Mouse (Mus musculus) CD8-positive naive resting alpha-beta T cell, adult 2 months (primary cell): Measurements from ENCODE around the gene Mif.
"Not testable (repeated sequence)": the region's sequence is repeated elsewhere in the genome, so short reads cannot be mapped to it uniquely, and the experiment has no call there.

ENCODE experiments used
- DNase-seq, 2 experiments: peaks; one replicate each; pipeline ENCODE4 v3.0.0; 2022; ENCODE audit warnings: low read depth in 2 of 2, low spot score in 2 of 2

The Mif gene

DNA sequence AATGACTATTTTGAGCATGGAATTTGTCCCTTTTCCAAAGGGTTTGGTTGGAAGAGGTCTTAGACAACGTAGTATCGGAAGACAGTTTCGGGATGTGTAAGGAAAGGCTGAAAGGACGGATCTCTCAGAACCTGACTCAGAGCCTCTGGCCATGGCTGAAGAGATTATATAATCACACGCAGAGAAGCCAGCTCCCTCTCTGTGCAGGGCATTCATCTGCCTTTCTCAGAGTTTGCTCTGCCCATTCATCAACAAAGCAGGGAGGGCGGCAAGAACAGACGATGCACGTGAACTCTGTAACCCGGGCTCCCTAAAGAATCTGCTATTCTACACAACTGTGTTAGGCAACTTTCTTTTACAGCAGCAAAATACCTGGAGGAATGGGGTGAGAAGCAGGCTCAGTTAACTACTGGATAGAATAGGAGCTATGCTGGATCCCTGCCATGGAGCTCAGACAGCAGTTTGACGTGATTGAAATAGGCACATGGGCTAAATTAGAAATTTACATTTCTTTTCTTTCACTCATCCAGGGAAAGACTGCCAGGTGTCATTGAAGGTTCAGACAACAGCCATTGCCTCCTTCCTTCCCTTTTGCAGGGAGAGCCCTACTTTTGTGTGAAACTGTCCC is 13.6 kb upstream of the Mif start:
- DNase-seq = no peak

DNA sequence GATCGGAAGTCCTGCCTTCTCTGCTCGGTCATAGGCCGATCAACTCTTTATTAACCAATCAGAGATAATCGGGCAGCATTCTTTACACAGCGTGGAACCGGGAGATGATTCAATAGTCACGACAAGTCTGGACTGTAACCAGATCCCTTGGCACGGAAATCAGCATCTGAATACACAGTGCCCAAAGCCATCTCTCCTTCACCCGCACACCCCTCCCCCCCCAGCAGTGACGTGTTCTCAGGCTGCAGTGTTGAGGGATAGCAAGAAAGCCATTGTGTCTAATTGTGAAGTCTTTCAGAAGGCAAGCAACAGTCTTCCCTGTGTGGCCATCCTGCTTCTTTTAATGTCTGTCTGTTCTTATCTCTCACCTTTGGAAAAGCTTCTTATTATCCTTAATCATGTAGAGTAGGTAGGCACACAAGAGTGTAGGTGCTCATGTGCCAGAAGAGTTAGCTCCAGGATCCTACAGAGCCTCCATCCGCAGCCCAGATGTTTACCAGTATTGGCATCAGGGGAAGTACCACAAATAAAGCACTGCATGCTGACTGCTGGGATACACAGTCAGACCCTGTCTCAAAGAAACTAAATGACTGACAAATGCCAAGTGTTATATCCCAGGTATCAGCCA is 13.0 kb upstream of the Mif start:
- no peak for DNase-seq

DNA sequence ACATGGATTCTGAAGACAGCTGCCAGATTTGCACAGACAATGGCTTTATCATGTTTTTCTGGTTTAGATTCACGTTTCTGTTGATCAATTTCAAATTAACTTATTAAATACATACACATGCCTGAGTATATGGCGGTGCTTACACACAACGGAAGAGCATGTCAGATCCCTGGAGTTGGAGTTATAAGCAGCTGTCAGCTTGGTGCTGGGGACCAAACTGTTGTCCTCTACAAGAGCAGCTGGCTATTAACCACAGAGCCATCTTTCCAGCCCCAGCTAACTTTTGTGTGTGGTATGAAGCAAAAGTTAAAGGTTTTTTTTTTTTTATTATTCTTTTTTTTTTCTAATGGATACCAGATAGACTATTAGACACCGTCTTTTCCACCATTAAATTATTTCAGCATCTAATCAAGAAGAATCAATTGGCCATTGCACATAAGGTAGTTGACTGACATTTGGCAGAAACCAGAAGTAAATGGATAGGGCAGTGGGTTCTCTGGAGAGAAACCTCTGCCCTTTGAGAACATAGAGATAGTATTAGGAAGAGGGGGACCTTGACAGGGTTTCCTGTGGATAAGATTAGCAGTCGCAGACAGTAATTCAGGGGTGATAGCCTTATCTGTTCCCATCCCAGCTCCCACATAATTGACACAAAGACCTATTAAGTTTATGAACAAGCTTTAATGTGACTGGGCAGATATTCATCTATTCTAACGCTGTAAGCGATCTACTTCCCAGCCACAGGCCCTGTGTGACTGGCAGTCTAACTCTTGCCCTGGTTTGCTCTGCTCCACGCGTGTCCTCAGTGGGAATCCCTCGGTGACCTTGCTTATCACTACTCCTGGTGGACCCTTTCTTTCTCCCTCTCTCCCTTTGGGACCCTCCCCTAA is 12.2 kb upstream of the Mif start:
- no peak for DNase-seq

DNA sequence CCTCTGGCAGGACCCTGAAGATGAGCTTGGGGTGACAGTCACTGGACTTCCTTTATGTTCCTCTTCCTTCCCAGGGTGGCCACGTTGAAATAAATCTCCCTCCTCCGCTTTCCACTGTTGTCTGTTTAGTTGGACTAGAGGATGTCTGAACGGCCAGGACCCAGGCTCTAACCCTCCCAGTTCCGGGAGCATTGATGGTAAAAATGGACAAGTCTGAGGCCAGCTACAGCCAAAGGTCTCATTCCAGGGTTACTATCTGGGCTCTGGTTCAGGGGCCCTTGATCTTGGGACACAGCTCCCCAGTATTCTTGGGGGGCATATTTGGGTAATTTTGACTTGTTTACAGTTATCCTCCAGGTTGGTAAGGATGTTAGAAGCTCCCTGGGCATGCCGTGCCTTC is 1.5 kb upstream of the Mif start:
- no peak for DNase-seq

DNA sequence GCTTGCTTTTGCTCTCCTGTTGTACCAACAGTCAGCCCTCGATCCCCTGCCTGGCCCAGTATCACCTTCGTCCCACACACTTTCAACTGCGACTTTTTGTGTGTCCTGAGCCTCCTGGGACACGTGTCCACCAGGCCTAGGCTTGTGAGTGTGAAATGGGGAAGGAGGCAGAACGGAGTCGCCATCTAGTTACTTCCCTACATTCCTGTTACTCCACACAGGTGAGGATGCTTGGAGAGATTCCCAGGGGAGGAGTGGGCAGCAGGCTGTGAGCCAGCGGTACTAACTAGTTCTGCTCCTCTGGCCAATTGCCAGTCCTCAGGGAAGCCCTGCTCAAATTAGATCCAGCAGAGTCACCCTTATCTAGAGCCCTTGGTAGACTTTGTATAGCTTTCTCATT is 706 bp upstream of the Mif start:
- DNase-seq = no peak

DNA sequence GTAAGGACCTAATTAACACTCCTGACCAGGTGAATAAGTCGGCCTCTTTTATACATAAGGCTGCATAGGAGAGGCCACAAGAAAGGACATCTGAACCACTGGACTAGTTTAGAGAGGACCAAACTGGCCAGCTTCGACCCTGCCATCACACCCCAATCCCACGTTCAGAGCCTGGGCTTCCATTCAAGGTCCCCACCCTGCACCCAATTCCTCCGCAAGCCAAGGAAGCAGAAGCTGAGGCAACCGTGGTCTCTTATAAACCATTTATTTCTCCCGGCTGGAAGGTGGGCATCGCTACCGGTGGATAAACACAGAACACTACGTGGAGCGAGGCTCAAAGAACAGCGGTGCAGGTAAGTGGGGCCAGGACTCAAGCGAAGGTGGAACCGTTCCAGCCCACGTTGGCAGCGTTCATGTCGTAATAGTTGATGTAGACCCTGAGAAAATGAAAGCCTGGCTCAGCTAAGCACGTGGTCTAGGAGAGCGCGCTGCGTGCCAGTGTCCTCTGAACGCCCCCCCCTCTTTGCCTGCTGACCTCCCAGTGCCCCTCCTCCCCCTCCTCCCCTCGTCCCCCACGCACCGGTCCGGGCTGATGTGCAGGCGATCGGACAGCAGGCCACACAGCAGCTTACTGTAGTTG is 813 bp downstream of the Mif start:
- no peak for DNase-seq

DNA sequence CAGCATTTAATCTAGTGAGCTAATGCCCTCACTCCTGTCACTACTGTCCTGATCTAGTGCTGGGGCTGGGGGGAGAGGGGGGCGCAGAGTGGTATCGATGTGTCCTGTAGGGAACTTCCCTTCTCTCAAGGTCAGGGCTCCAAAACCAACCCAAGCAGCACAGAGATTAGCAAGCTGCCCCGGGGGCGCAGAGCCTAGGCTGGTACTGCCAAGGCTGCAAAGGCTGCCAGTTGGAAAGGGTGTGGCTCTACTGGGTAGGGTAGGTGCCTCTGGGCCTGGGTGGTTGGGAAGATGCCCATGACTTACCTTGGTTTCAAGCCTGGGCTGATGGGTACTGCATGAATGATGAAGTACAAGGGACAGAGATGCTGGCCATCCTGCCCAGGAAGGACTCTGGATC is 2.4 kb downstream of the Mif start:
- no peak for DNase-seq

DNA sequence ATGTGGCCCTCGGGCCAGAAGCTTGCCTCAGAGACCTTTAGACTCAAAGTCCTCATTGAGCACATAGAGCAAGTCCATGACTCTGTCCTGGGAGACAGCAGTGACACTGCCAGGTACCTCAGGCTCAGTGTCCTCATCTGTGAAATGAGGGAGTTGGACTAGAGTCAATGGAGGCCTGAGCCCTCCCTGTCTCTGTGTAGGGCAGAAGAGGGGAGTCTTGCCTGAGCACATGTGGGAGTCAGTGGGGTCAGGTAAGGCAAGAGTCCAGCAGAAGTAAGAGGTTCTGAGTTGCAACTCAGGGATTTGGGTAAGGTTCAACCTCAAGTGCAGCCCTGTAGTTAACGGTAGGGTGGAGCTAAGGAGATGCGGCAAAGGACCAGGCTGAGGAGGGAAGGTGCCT is 3.1 kb downstream of the Mif start:
- DNase-seq = no peak

DNA sequence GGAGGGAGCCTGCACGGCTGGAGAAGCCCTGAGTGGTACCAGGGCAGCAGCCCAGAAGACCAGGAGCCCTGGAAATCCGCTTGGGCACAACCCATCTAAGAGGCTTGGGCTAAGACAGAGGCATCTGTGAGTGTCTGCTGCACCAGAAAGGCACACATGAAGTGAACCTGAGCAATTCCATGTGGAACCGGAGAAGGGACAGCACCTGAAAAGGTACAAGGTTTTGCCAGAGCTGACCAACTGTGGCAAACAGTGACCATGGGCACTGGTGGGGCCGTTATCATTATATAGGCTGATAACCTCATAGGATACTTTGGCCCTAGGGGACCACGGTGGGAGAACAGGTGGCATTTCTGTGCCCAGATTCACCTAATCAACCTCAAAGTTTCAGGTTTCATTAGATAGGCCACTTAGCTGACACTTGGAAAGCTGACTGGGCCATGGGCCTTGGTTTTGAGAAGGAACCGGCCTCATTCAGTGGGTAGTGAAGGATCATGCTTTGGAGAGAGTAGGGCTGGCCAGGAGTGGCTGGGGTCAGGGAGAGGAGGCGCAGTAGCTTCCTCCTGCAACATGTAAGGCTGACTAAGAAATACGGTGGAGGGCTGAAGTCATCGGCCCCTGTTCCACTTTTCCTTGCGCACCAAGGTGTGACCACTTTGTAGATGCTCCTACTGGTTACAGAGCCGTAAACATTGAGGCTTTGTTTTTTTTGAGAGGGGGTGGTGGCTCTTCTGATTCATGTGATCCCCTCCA is 3.7 kb downstream of the Mif start:
- no peak for DNase-seq

DNA sequence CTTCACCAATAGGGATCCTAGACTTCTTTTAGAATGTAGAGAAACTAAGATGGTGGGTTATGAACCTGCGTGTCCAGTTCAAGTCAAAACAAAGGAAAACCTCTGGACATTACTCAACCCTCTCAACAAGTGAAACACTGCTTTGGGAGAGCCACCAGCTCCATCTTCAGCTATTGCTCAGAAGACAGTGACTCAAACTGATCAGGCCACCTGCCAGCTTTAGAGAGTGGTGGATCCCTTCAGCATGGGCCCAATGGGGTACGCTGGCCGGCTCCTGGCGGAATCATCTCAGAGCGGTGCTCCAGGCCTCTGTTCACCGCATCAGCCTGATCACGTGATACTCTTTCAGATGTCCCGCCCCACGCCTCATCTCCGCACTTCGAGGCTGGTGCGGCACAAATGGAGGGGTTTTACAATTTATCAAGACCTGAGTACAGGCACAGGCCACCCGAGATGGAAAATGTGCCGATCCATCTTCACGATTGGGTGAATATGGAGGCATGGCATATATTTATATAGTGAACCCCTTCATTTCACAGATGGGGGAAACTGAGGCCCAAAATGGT is 4.5 kb downstream of the Mif start:
- no peak for DNase-seq

DNA sequence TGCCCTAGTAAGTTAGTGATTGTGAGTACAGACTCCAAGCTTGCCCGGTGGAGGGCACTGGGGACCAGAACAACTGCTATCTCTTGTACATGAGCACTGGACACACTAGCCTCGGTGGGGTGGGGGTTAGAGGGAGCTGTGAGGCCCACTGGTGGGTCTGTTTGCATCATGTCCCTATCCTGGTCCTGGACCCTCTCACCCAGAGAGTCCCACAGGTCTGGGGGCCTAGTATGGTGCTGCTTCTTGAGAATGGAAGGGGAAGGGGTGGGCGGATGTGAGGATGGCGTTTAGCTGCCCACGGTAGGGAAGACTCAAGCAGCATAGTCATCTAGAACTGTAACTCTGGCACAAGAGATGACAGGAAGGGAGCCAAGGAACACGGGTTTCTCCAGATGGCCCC is 5.2 kb downstream of the Mif start:
- no peak for DNase-seq

DNA sequence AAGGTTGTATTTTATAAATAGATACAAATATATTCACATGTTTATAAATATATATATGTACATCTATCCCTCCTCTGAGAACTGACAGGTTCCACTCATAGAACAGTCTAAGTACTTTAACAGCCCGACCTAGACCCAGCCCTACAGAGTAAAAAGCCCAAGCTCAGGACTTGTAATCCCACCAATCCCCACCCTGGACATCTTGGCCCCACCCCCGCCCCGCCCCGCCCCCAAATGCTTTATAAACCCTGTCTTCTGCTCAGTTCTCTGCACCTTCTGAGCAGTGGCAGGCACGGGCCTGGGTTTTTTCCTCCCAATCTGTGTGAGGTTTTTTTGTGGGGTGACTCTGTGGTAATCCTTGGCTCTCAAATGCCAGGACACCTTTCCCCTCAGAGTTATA is 5.9 kb downstream of the Mif start:
- no peak for DNase-seq

DNA sequence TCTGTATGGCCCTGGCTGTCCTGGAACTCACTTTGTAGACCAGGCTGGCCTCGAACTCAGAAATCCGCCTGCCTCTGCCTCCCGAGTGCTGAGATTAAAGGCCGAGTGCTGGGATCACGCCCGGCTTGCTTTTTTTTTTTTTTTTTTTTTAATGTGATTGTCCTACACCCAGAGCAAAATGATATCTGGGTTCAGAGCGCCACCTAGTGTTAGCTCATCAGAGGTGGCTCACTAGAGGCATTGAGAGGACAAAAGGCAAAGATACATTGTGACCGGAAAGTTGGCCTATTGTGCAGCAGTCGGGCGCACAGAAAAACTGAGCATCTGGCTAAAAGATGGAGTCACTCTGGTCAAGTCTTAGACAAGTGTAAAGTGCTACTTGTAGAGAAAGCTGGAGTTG is 6.6 kb downstream of the Mif start:
- DNase-seq = peak; percentile 79 to 87

DNA sequence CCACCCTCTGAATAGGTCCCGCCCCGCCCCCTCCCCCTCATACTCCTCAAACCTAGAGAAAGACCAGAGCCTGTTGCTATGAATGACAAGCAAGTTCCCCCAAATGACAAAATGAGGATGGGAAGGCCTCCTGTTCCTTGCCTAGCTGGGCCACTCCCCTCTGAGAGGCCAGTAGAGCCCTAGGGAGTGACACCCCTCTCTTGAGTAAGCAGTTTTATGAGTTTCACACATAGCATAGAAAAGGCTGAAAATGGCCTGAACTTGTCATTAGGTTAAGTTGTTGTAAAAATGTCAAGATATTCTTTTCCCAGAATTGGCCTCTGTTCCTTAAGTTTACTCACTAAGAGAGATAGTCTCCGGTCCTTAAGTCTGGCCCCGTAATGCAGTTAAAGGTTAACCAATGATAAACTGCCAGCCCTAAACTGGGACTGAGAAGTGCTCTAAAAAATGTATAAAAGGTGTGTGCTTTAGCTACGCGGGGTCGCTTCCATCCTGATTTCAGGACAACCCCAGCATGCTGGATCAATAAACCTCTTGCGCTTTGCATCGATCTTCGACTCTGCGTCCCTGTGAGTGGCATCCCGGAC is 7.4 kb downstream of the Mif start:
- no peak for DNase-seq

DNA sequence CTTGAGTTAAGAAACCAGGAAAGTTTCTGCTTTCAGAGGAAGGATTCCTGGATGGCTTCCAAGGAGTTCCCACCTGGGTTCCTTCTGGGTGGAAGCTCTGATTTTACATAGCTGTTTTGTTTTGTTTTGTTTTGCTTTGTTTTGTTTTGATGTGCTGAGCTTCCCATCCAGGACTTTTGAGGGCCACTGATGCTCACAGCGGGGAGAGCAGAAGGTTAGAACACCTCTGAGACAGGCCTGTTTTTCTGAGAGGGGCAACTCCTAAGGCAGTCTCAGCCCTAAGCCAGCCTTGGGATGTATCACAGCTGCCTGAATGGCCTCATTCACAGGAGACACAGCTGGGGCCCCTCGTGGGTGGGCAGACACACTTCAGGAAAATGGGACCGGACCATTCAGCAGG is 8.4 kb downstream of the Mif start:
- DNase-seq = no peak

DNA sequence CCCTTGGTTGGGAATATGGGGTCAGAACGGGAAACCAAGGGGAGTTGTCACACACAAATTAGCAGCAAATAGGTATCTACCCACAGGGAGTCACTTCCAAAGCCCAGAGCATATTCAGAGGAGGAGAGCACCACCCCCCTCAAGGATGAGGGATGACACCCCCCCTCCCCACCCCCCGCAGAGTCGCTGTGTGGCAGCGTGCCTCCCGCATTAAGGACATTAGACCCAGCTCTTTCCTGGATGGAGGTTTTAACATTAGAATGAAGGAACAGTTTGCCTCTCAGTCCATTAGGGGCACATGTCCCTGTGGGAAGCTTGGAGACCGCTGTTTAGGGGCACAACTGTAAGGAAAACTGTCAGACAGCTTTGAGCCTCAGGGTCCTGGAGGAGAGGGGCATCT is 9.0 kb downstream of the Mif start:
- DNase-seq = no peak

DNA sequence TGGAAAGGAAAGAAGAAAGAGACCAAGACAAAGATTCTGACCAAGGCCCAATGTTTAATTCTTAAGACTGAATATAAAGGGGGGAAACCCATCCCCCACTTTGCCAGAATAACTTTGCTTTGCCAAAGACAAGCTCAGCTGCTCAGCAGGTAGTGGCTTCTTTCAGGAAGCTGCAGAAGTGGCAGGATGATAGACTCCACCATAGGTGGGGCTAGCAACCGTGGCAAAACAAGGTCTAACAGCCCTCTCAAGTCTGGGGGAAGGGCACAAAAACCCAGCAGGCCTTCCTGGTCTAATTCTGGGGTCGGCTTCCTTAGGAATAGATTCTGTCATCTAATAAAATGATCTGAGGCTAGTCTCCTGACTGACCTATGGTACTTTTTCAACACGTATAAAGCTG is 11.7 kb downstream of the Mif start:
- DNase-seq = peak in 1 of 2 experiments; percentile 28

DNA sequence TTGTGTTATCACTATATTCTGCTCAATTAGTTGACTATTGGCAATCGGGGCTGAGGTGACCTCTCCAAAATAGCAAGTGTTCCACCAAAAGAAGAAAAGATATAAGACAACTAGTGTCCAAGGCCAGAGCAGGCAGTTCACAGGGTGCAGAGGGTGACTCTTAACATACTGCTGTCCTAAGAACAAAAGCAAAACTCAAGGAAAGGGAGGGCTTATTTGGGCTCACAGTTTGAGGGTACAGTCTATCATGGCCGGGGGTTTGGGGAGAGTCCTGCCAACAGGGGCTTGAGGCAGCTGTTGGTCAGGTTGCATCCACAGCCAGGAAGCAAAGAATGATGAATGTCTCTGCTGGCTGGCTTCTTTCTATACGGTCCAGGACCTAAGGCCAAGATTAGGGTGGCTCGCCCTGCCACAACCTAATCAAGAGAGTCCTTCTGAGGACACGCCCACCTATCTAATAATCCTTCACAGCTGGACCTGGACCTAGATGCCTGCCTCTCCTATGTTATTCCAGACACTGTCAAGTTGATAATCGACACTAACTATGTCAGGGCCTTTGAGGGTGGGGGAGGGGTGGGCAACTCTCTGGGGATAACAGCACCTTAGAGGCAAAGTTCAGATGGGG is 14.6 kb downstream of the Mif start:
- DNase-seq = no peak

DNA sequence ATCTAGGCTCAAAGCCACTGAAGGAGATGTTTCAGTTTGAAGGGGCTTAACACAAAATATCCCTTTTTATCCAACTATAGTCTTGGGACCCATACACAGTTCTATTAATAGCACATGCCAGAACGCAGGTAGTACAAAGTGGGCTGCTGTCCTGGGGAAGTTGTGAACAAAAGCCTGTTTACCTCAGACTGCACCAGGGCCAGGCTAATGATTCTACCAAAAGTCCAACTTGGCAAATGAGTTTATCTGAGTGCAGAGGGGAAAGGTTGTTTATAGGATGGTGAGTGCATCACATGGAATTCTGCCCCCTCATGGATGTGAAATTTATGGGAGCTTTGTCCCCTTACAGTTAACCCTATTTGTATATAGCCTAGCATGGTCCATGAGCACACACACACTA is 15.2 kb downstream of the Mif start:
- DNase-seq = no peak

DNA sequence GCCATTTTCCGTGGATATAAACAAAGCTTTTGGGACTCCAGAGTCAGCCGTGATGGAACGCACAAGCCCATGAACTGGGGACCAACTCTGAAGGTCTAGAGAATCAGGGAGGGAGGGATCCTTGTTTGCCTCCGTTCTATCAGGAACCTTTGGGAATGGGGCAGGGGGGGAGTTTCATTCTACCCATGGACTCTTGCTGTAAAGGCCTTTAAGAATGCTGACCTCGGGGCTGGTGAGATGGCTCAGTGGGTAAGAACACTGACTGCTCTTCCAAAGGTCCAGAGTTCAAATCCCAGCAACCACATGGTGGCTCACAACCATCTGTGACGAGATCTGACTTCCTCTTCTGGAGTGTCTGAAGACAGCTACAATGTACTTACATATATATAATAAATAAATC is 16.1 kb downstream of the Mif start:
- DNase-seq = not testable (repeated sequence)
